Mouse (Mus musculus): ENCODE measurements around the gene Pcid2. TPM values are rescaled to one million over a fixed set of nuclear protein-coding genes. Genes with fewer than 3 reads are reported as not detected.
"Not testable (repeated sequence)": the region's sequence is repeated elsewhere in the genome, so short reads cannot be mapped to it uniquely, and the experiment has no call there.

Gene Pcid2
- polyA plus RNA-seq, 1 experiment = 13.0 TPM

- no peaks in the 10 kb centered on the region for H3K27me3 ChIP-seq (ENCODE audit: control insufficient read depth, insufficient read depth, low read length)
- 56% methylated on average over 6 of the region's 6 CpGs for WGBS
- no peak overlapping the region for H3K27ac ChIP-seq (ENCODE audit: insufficient read depth, low read depth, low read length)
- H3K4me3 ChIP-seq (ENCODE audit: low read depth, low read length) = no peak overlapping the region
- peaks cover 4% of the 10 kb centered on the region; the same call in 1 of the 2 replicates for H3K4me1 ChIP-seq (ENCODE audit: control insufficient read depth, insufficient read depth, insufficient read length, low read length)
- H3K36me3 ChIP-seq (ENCODE audit: control insufficient read depth, insufficient read depth, low read length) = peaks cover 75% of the 10 kb centered on the region
- TF ChIP-seq CTCF (IDR thresholded peaks at IDR 0.05; ENCODE audit: extremely low read depth, insufficient read length, insufficient replicate concordance, low read depth, low read length) (no peak), POLR2A (IDR thresholded peaks at IDR 0.05; ENCODE audit: low read depth, low read length) (no peak)
Observed at GRCm38 (mm10) chr8:13139641-13140182, 34.5 kb upstream of the Pcid2 start.

- not testable (repeated sequence) for H3K4me3 ChIP-seq (ENCODE audit: low read depth, low read length); H3K27me3 ChIP-seq (ENCODE audit: control insufficient read depth, insufficient read depth, low read length); H3K4me1 ChIP-seq (ENCODE audit: control insufficient read depth, insufficient read depth, insufficient read length, low read length); H3K27ac ChIP-seq (ENCODE audit: insufficient read depth, low read depth, low read length)
- WGBS = 60% methylated on average over 9 of the region's 9 CpGs
- peak; percentile 35; the same call in 1 of the 2 replicates for TF ChIP-seq CTCF (IDR thresholded peaks at IDR 0.05; ENCODE audit: extremely low read depth, insufficient read length, insufficient replicate concordance, low read depth, low read length)
- H3K36me3 ChIP-seq (ENCODE audit: control insufficient read depth, insufficient read depth, low read length) = peaks cover 69% of the 10 kb centered on the region
Observed at GRCm38 (mm10) chr8:13132220-13132619, 27.0 kb upstream of the Pcid2 start.

GRCm38 (mm10) chr8:13124897-13125296 lies 19.6 kb upstream of the Pcid2 start:
- Histone ChIP-seq H3K4me1 (ENCODE audit: control insufficient read depth, insufficient read depth, insufficient read length, low read length) (no peaks in the 10 kb centered on the region), H3K27ac (ENCODE audit: insufficient read depth, low read depth, low read length) (no peak overlapping the region), H3K36me3 (ENCODE audit: control insufficient read depth, insufficient read depth, low read length) (peaks cover 52% of the 10 kb centered on the region), H3K27me3 (ENCODE audit: control insufficient read depth, insufficient read depth, low read length) (no peaks in the 10 kb centered on the region), H3K4me3 (ENCODE audit: low read depth, low read length) (no peak overlapping the region)
- WGBS = 88% methylated on average over 8 of the region's 8 CpGs
- TF ChIP-seq CTCF (IDR thresholded peaks at IDR 0.05; ENCODE audit: extremely low read depth, insufficient read length, insufficient replicate concordance, low read depth, low read length) (no peak), POLR2A (IDR thresholded peaks at IDR 0.05; ENCODE audit: low read depth, low read length) (no peak)

GRCm38 (mm10) chr8:13122887-13123421 lies 17.7 kb upstream of the Pcid2 start:
- peaks cover 41% of the 10 kb centered on the region for H3K36me3 ChIP-seq (ENCODE audit: control insufficient read depth, insufficient read depth, low read length)
- no peaks in the 10 kb centered on the region for H3K27me3 ChIP-seq (ENCODE audit: control insufficient read depth, insufficient read depth, low read length)
- H3K4me1 ChIP-seq (ENCODE audit: control insufficient read depth, insufficient read depth, insufficient read length, low read length) = no peaks in the 10 kb centered on the region
- 87% methylated on average over 7 of the region's 7 CpGs for WGBS
- TF ChIP-seq CTCF (IDR thresholded peaks at IDR 0.05; ENCODE audit: extremely low read depth, insufficient read length, insufficient replicate concordance, low read depth, low read length) (no peak), POLR2A (IDR thresholded peaks at IDR 0.05; ENCODE audit: low read depth, low read length) (no peak)
- no peak overlapping the region for H3K27ac ChIP-seq (ENCODE audit: insufficient read depth, low read depth, low read length)
- H3K4me3 ChIP-seq (ENCODE audit: low read depth, low read length) = no peak overlapping the region

GRCm38 (mm10) chr8:13120882-13121665 lies 15.8 kb upstream of the Pcid2 start:
- WGBS = 86% methylated on average over 7 of the region's 7 CpGs

GRCm38 (mm10) chr8:13118516-13118915 lies 13.3 kb upstream of the Pcid2 start:
- TF ChIP-seq CTCF (IDR thresholded peaks at IDR 0.05; ENCODE audit: extremely low read depth, insufficient read length, insufficient replicate concordance, low read depth, low read length) = no peak
- no peak for TF ChIP-seq POLR2A (IDR thresholded peaks at IDR 0.05; ENCODE audit: low read depth, low read length)
- Histone ChIP-seq H3K4me1 (ENCODE audit: control insufficient read depth, insufficient read depth, insufficient read length, low read length) (no peaks in the 10 kb centered on the region), H3K27ac (ENCODE audit: insufficient read depth, low read depth, low read length) (no peak overlapping the region), H3K4me3 (ENCODE audit: low read depth, low read length) (no peak overlapping the region), H3K36me3 (ENCODE audit: control insufficient read depth, insufficient read depth, low read length) (peaks cover 14% of the 10 kb centered on the region), H3K27me3 (ENCODE audit: control insufficient read depth, insufficient read depth, low read length) (no peaks in the 10 kb centered on the region)
- WGBS = 85% methylated on average over 3 of the region's 3 CpGs

More at GRCm38 (mm10) chr8:13120882-13121665, 15.8 kb upstream of the Pcid2 start:
- no peak overlapping the region for H3K27ac ChIP-seq (ENCODE audit: insufficient read depth, low read depth, low read length)
- H3K27me3 ChIP-seq (ENCODE audit: control insufficient read depth, insufficient read depth, low read length) = no peaks in the 10 kb centered on the region
- TF ChIP-seq CTCF (IDR thresholded peaks at IDR 0.05; ENCODE audit: extremely low read depth, insufficient read length, insufficient replicate concordance, low read depth, low read length) (no peak), POLR2A (IDR thresholded peaks at IDR 0.05; ENCODE audit: low read depth, low read length) (no peak)
- H3K4me1 ChIP-seq (ENCODE audit: control insufficient read depth, insufficient read depth, insufficient read length, low read length) = no peaks in the 10 kb centered on the region
- H3K36me3 ChIP-seq (ENCODE audit: control insufficient read depth, insufficient read depth, low read length) = peaks cover 29% of the 10 kb centered on the region
- no peak overlapping the region for H3K4me3 ChIP-seq (ENCODE audit: low read depth, low read length)

- WGBS = 95% methylated on average over 2 of the region's 2 CpGs
- H3K36me3 ChIP-seq (ENCODE audit: control insufficient read depth, insufficient read depth, low read length) = peaks cover 12% of the 10 kb centered on the region
Observed at GRCm38 (mm10) chr8:13117096-13117495, 11.8 kb upstream of the Pcid2 start.

More at GRCm38 (mm10) chr8:13117096-13117495, 11.8 kb upstream of the Pcid2 start:
- H3K4me3 ChIP-seq (ENCODE audit: low read depth, low read length) = no peak overlapping the region
- H3K4me1 ChIP-seq (ENCODE audit: control insufficient read depth, insufficient read depth, insufficient read length, low read length) = no peaks in the 10 kb centered on the region
- TF ChIP-seq CTCF (IDR thresholded peaks at IDR 0.05; ENCODE audit: extremely low read depth, insufficient read length, insufficient replicate concordance, low read depth, low read length) (no peak), POLR2A (IDR thresholded peaks at IDR 0.05; ENCODE audit: low read depth, low read length) (no peak)
- H3K27me3 ChIP-seq (ENCODE audit: control insufficient read depth, insufficient read depth, low read length) = no peaks in the 10 kb centered on the region
- no peak overlapping the region for H3K27ac ChIP-seq (ENCODE audit: insufficient read depth, low read depth, low read length)

Data from small intestine, adult 2 months (tissue).